Mouse (Mus musculus) heart, postnatal 0 days (tissue): Measurements from ENCODE around the gene Hyou1. TPM values are rescaled to one million over a fixed set of nuclear protein-coding genes. Genes with fewer than 3 reads are reported as not detected.
A peak's percentile ranks its signal among the peaks of the same experiment; 100 is the strongest.

ENCODE experiments used
- ATAC-seq: fragments of 200-750 bp; cut with Nextera tagmentation; 2 replicates; pipeline ENCODE4 v1.8.0; 2017; ENCODE audit warnings: low read depth, moderate number of reproducible peaks, moderate library complexity; ENCODE audit not compliant: insufficient read depth
- DNase-seq: peaks from one replicate; pipeline ENCODE4 v3.0.0-alpha.2; 2016; ENCODE audit warnings: low spot score
- H3K27ac ChIP-seq: fragments of 300-500 bp; sonication (generic); 2 replicates; pipeline ENCODE4 v1.5.1; 2014; ENCODE audit warnings: low read depth, mild to moderate bottlenecking
- H3K27me3 ChIP-seq: fragments of 300-500 bp; sonication (generic); 2 replicates; pipeline ENCODE4 v1.6.1; 2014; ENCODE audit warnings: low read length, mixed read lengths; ENCODE audit not compliant: control insufficient read depth, insufficient read depth
- H3K36me3 ChIP-seq: fragments of 300-500 bp; sonication (generic); replicated peaks from 2 replicates; pipeline ENCODE4 v1.6.1; 2014; ENCODE audit warnings: low read length, mixed read lengths; ENCODE audit not compliant: control insufficient read depth, insufficient read depth
- H3K4me1 ChIP-seq: fragments of 300-500 bp; sonication (generic); 2 replicates; pipeline ENCODE4 v1.6.1; 2014; ENCODE audit warnings: antibody characterized with exemption; ENCODE audit not compliant: control insufficient read depth, insufficient read depth
- H3K4me2 ChIP-seq: fragments of 300-500 bp; sonication (generic); 2 replicates; pipeline ENCODE4 v1.6.1; 2014; ENCODE audit warnings: low read depth, mild to moderate bottlenecking, low read length, moderate library complexity
- H3K4me3 ChIP-seq: fragments of 300-500 bp; sonication (generic); 2 replicates; pipeline ENCODE4 v1.5.1; 2014; ENCODE audit warnings: low read depth, low read length
- H3K9ac ChIP-seq: fragments of 300-500 bp; sonication (generic); replicated peaks from 2 replicates; pipeline ENCODE4 v1.6.1; 2014; ENCODE audit warnings: low read depth, low read length, mixed read lengths
- H3K9me3 ChIP-seq: fragments of 300-500 bp; sonication (generic); replicated peaks from 2 replicates; pipeline ENCODE4 v1.6.1; 2016; ENCODE audit warnings: low read length; ENCODE audit not compliant: control insufficient read depth
- CTCF ChIP-seq: IDR thresholded peaks from 2 replicates; pipeline ENCODE4 v1.5.1; 2016; ENCODE audit warnings: antibody characterized with exemption, control low read depth, low read depth
- EP300 ChIP-seq: IDR thresholded peaks from 2 replicates; pipeline ENCODE4 v1.6.1; 2016; ENCODE audit warnings: antibody characterized with exemption, low read depth
- WGBS: fragments of 180-500 bp; shearing (Covaris S2); extraction: QIAGEN DNeasy Blood & Tissue Kit; methylation state at CpG from one replicate; pipeline ENCODE4 v1.1.7; 2014; 5-methylcytosine and 5-hydroxymethylcytosine counted together
- polyA plus RNA-seq: library from polyadenylated mRNA; unstranded; fragments of >200 nt; fragmentation: Nextera tagmentation; extraction: Ambion mirVana; gene quantifications from 2 replicates; pipeline ENCODE4 v1.2.1, GENCODE M21; 2015
- total RNA-seq: library from RNA; depleted of rRNA; stranded (reverse); fragments of >200 nt; gene quantifications from 2 replicates; pipeline ENCODE4 v1.2.3, GENCODE M21; 2014; ENCODE audit warnings: low replicate concordance

Hyou1 gene
- total and polyA plus RNA-seq, 2 experiments from 2014 or later, result 5.4 to 37.8 TPM

DNA sequence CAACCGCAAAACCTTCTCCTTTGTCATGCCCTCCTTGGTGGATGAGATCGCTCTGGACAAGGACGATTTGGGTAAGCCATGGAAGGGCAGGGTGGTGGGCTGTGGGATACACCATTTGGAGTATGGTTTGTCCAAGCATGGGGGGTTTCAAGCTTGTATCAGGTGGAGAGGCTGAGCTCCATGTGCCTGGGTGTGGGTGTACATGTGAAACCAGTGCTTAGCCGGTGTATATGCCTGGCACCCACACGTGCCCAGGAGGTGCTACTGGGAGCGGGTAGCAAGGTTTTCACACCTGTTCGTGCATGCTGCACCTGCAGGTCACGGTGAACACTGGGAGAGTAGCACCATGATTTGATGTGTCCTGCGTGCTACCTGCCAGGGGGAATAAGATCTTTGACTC lies 19.3 kb downstream of the Hyou1 start:
- Histone ChIP-seq H3K4me2 (no peak overlapping the region), H3K4me3 (no peak overlapping the region), H3K27ac (no peak overlapping the region), H3K9ac (no peak overlapping the region), H3K9me3 (no peaks in the 10 kb centered on the region), H3K27me3 (no peaks in the 10 kb centered on the region), H3K36me3 (peaks cover 31% of the 10 kb centered on the region), H3K4me1 (peaks cover 33% of the 10 kb centered on the region)
- 85% methylated on average over 9 of the region's 9 CpGs for WGBS
- no peak for TF ChIP-seq EP300
- no peak for TF ChIP-seq CTCF
- ATAC-seq (no peak), DNase-seq (no peak)

- no peaks in the 10 kb centered on the region for H3K9me3 ChIP-seq
- no peaks in the 10 kb centered on the region for H3K27me3 ChIP-seq
- peaks cover 33% of the 10 kb centered on the region for H3K4me1 ChIP-seq
- DNase-seq (no peak), ATAC-seq (no peak)
- TF ChIP-seq CTCF, result no peak
- TF ChIP-seq EP300, result no peak
- H3K27ac ChIP-seq, result peak overlapping the region; percentile 82
- 70% methylated on average over 13 of the region's 13 CpGs for WGBS
- peak overlapping the region; percentile 0 for H3K4me2 ChIP-seq
- no peak overlapping the region for H3K4me3 ChIP-seq
- H3K36me3 ChIP-seq, result peaks cover 38% of the 10 kb centered on the region
- H3K9ac ChIP-seq, result peak overlapping the region; percentile 32; the same call in 1 of the 2 replicates
These were observed 20.0 kb downstream of the Hyou1 start for GRCm38 (mm10) chr9:44399114-44399794.

DNA sequence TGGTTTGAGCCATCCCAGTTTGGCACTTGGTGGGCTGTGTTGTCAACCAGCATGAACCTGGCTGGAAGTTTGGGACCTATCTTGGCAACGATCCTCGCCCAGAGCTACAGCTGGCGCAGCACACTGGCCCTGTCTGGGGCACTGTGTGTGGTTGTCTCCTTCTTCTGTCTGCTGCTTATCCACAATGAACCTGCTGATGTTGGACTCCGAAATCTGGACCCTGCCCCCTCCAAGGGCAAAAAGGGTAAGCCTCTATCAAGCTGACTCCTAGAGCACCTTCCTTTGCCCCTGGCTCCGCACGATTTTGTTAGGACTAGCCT lies 20.5 kb downstream of the Hyou1 start:
- Histone ChIP-seq H3K4me1 (peaks cover 33% of the 10 kb centered on the region), H3K36me3 (peaks cover 43% of the 10 kb centered on the region), H3K27me3 (no peaks in the 10 kb centered on the region), H3K4me2 (no peak overlapping the region; the same call in 1 of the 2 replicates), H3K9me3 (no peaks in the 10 kb centered on the region), H3K4me3 (no peak overlapping the region), H3K9ac (peak overlapping the region; percentile 32; the same call in 1 of the 2 replicates), H3K27ac (peak overlapping the region; percentile 82)
- 67% methylated on average over 6 of the region's 6 CpGs for WGBS
- DNase-seq, result no peak
- no peak for TF ChIP-seq EP300
- TF ChIP-seq CTCF, result no peak
- no peak for ATAC-seq

- TF ChIP-seq CTCF (no peak), EP300 (no peak)
- ATAC-seq (peak; percentile 54), DNase-seq (peak; percentile 66)
- Histone ChIP-seq H3K9ac (no peak overlapping the region), H3K4me2 (no peak overlapping the region), H3K9me3 (no peaks in the 10 kb centered on the region), H3K4me3 (no peak overlapping the region), H3K36me3 (peaks cover 43% of the 10 kb centered on the region), H3K27me3 (no peaks in the 10 kb centered on the region), H3K27ac (peak overlapping the region; percentile 82), H3K4me1 (peaks cover 35% of the 10 kb centered on the region)
- WGBS, result 27% methylated on average over 4 of the region's 4 CpGs
These were observed 21.8 kb downstream of the Hyou1 start for GRCm38 (mm10) chr9:44401081-44401480.

DNA sequence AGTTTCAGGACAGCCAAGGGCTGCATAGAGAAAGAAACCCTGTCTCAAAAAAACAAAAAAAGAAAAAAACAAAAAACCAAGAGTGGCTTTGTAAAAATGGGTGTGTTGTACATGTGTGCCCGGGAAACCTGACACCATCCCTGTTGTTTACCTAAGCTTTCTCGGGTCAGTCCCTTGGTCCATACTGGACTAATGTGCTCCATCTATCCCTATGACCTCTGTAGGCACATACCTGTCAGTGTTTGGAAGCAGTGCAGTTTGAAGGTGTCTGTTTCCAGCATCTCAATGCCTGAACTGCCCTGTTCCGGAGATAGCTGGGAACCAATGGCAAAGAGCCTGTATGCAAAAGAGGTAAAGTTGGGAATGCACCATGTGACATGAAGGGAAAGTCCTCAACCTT lies 25.7 kb downstream of the Hyou1 start:
- Histone ChIP-seq H3K4me3 (no peak overlapping the region), H3K9ac (no peak overlapping the region), H3K4me1 (peaks cover 29% of the 10 kb centered on the region), H3K27me3 (no peaks in the 10 kb centered on the region), H3K9me3 (no peaks in the 10 kb centered on the region), H3K36me3 (peaks cover 54% of the 10 kb centered on the region), H3K27ac (no peak overlapping the region), H3K4me2 (no peak overlapping the region)
- 88% methylated on average over 3 of the region's 3 CpGs for WGBS
- no peak for DNase-seq
- TF ChIP-seq CTCF (no peak), EP300 (no peak)
- ATAC-seq, result no peak
